ENCODE assay signal across 17 mouse cellular contexts in the genomic region with DNA sequence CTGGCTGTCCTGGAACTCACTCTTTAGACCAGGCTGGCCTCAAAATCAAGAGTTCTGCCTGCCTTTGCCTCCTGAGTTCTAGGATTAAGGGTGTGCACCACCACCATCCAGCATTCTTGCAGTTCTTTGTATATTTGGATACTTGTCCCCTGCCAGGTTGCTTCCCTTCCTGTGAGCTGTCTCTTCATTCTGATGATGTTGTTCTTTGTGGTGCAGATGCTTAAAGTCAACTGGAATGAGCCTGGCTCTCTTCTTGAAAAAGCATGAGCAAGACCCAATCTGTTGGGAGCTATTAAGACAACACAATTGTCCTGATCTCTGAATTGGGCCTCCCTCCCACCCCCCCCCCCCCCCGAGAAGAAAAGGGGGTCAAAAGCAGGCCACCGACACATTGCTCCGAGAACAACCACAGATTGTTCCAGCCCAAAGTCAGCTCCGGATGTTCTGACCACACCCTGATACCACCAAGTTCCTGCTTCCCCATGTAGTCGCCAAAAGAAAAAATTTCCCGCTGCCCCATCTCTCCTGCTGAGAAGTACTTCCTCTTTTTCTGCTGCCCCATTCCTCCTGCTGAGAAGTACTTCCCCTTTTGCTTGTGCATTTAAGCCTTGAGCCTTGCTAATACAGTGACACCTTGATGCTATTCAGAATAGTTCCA. TPM values are rescaled to one million over a fixed set of nuclear protein-coding genes. Genes with fewer than 3 reads are reported as not detected.
"Had no signal": no experiment of that assay in that cellular context is flagged by ENCODE, and none has a peak within 500 bp of the region (broad histone marks: within the 10 kb centered on the region; RNA-seq: fewer than 3 reads in every experiment).

No protein-coding gene starts in this region.

RNA-seq across cellular contexts. Expression of gene Cckar, which starts 33.9 kb away (rescaled TPM):
- total RNA-seq: common myeloid progenitor, adult 5-6 weeks; gastrocnemius, adult 18-20 months; gastrocnemius, adult 2 months; gastrocnemius, adult 8-10 months; gastrocnemius, postnatal 10 days; gastrocnemius, postnatal 14 days; gastrocnemius, postnatal 25 days; gastrocnemius, postnatal 36 days; gastrocnemius, postnatal 4 days; granulocyte monocyte progenitor cell, adult 5-6 weeks; heart, adult 18-20 months; heart, adult 2 months; heart, adult 8-10 months had no signal
- polyA plus RNA-seq: cortical plate, adult 2 months; erythroblast, embryonic 14.5 days; frontal cortex, adult 2 months; gonadal fat pad, adult 2 months had no signal
